Mouse (Mus musculus) liver, postnatal 0 days (tissue): ENCODE measurements at regions not wholly inside any gene's neighbourhood (a gene's known extent, or its start where the extent isn't known, plus 50 kb on each side); places are given as distances from the start of the nearest gene placed in this dataset.

ENCODE experiments used
- CTCF ChIP-seq: sonication (generic); IDR thresholded peaks from 2 replicates; pipeline ENCODE4 v1.5.1; 2016; ENCODE audit warnings: antibody characterized with exemption, low read depth
- EP300 ChIP-seq: IDR thresholded peaks from 2 replicates; pipeline ENCODE4 v1.6.1; 2016; ENCODE audit warnings: antibody characterized with exemption, low read depth, mild to moderate bottlenecking

DNA sequence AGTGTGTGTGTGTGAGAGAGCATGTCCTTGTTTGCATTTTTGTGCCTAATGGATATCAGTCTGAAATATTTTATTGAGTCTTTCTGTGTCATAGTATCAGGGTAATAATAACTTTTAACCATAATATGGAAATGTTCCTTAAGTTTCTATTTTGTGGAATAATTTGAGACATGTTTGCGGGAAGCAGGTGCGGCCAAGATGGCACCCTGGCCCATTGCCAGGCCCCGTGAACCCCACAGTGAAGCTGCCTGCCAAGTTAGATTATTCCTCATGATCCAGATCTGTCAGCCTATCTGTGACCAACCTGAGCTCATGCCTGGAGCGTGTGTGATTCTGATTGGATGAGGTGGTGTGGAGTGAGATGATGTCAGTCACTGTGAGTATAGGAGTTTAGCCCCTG, 772.2 kb upstream of the Pou3f2 start:
- TF ChIP-seq CTCF, result no peak
- TF ChIP-seq EP300, result no peak
